Mouse (Mus musculus): ENCODE data around the gene Lsmem1. TPM values are rescaled to one million over a fixed set of nuclear protein-coding genes. Genes with fewer than 3 reads are reported as not detected.

The Lsmem1 gene
- polyA plus RNA-seq (2014; fragmentation: Illumina TruSeq; extraction: RNeasy Lipid Tissue Mini Kit (QIAGEN cat#74804); ENCODE audit: low read depth, low replicate concordance) = not detected

DNA sequence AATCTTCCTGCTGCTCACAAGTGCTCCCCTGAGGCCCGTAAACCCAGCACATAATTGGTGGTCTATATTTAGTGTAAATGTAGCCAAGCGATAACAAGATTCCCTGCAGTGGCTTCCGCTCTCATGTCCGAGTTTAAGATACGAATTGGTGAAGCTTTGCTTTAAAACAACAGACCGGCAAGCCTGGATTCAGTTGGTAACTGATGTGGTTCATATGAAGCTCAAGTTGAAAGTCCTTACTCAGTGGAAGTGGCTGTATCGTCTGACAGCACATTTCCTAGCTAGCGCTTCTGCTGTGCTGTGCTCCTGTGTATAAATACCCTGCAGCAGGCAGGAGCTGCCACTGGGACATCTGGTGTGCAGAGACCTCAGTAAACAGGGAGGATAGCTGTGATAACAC lies at the start of gene Lsmem1:
TSS of gene Lsmem1 (minus strand) at position 189 of the 400 bp plus-strand sequence.

DNA sequence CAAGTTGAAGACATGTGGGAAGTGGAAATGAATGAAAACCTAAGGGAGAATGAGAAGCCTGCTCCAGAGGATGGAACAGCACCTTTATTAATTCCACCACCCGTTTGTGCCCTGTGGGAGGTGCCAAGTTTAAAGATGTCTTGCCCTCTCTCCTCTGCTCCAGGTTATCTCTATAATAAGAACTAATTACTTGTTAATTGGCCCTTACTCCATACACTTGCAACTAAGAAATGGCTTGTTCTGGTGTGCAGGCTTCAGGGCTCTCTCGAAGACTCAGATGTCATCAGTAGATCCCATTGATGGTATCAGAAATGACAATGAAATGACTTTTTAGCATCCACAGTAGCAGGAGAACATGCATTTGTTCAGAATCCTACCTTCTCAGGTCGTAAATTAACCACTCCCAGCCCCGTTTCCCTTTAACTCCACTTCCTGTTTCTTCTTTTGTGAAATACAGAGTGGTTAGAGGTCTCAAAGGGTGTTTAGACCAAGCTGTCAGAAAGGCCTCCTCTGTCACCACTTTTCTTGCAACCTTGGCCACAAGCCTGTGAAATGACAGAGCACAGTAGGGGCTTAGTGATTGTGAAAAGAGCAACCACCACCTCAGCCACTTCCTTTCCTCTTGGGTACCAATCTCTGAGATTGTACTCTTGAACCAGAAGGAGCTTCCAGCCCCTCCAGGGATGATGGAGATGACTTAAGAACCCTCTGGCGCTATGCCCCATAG lies 49.3 kb upstream of the Lsmem1 start, which contains the start of gene Ifrd1:
TSS of gene Ifrd1 (minus strand) at position 51 of the 727 bp plus-strand sequence.

DNA sequence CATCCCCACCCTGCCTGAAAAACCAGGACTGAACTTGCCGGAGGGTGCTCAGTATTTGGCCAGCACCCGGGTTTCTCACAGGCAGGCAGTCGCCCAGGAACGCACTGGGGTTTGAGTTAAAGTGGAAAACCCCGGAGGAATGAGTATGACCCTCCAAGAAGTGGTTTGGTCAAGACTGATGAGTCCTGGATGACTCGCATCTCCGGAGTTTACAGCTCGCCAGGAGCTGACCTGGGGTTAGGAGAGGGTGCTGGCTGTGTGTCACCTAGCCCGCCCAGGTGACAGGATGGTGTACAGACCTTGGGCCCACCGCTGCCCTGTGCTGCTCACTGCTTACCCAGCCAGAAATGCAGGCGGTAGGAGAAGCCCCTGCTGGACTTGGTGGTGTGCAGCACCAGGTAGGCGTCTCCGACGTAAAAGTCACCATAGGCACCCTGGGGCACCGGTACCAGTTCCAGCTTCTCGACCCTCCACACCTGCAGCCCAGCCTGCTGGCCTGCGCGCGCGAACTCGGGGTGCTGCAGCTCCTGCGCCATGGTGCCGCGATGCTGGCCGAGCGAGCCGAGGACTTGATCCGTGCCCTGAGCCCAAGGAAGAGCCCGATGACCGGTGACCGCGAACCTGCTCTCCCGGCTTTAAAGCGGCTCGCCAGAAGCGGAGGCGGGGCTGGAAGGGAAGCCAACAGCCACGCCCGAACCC lies 65.6 kb downstream of the Lsmem1 start, which contains the start of gene Scin:
TSS of gene Scin (minus strand) at position 656 of the 699 bp plus-strand sequence.

Other genes starting within 250 kb of the Lsmem1 start
- gene Arl4a, start 161.5 kb downstream of the Lsmem1 start, polyA plus RNA-seq (2014; fragmentation: Illumina TruSeq; extraction: RNeasy Lipid Tissue Mini Kit (QIAGEN cat#74804); ENCODE audit: low read depth, low replicate concordance) = 158 TPM
- gene Scin, start 65.3 kb downstream of the Lsmem1 start, polyA plus RNA-seq (2014; fragmentation: Illumina TruSeq; extraction: RNeasy Lipid Tissue Mini Kit (QIAGEN cat#74804); ENCODE audit: low read depth, low replicate concordance) = 2.3 TPM
- 420 TPM for gene Ifrd1, start 49.0 kb upstream of the Lsmem1 start, polyA plus RNA-seq (2014; fragmentation: Illumina TruSeq; extraction: RNeasy Lipid Tissue Mini Kit (QIAGEN cat#74804); ENCODE audit: low read depth, low replicate concordance)
- gene Zfp277, start 246.4 kb upstream of the Lsmem1 start, polyA plus RNA-seq (2014; fragmentation: Illumina TruSeq; extraction: RNeasy Lipid Tissue Mini Kit (QIAGEN cat#74804); ENCODE audit: low read depth, low replicate concordance) = 53.3 TPM
- 17.7 TPM for gene Dock4, start 246.5 kb upstream of the Lsmem1 start, polyA plus RNA-seq (2014; fragmentation: Illumina TruSeq; extraction: RNeasy Lipid Tissue Mini Kit (QIAGEN cat#74804); ENCODE audit: low read depth, low replicate concordance)